Mouse (Mus musculus): ENCODE measurements around the gene Dnah7b.
"Not testable (repeated sequence)": the region's sequence is repeated elsewhere in the genome, so short reads cannot be mapped to it uniquely, and the experiment has no call there.

The Dnah7b gene

DNA sequence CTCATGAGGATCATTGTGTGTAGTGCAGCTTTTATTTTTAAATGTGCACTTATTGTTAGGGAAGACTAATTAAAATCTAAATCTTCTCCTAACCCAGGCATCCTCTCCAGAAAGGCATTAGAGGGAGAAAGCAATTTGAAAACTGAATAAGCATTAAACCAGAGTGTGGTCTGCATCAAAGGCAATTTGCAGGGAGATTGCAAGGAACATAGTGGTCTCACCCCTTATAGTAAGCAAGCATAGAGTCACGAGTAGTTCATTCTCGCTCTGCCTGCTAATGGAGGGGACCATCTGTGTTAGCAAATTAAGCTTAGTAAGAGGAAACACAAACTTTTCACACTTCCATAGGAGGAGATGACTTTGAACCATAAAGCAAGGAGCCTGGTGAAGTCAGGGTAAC, 228.3 kb downstream of the Dnah7b start:
- DNase-seq (ENCODE audit: low spot score): not testable (repeated sequence)

DNA sequence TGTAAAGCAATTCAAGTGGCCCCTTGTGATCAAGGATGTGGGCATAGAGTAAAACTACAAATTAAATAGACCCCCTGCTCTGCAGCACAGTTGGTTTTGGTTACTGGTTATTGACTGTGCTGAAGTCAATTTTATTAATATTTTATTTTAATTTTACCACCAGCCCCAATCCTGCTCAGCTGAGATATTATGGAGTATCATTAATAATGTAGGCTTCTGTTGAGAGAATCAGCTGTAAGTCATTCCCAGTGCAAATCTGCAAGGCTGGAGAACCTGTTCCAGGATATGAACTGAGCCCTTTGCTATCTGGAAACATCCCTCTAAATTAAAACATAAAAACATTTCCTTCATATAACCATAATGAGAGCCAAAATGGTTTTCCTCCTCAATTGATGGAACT, 259.8 kb downstream of the Dnah7b start:
- DNase-seq (ENCODE audit: low spot score): not testable (repeated sequence)

DNA sequence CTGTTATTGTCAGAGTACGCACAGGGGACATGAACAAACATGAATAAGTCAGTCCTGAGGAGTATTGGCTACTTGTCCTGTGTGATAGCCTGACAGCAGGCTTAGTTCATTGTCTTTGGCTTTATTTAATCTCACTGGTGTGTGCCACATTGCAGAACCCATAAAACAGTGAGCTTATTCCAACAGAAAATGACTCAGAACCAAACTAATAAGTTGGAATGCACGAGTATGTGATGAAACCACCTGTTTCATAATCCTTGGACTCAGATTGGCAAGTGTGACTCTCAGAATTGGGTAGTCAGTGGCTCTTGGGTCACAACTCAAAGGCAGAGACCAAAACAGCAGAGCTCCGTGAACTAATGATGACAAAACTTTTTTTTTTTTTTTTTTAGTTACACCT, 279.2 kb downstream of the Dnah7b start:
- peak; percentile 6 for DNase-seq (ENCODE audit: low spot score)

DNA sequence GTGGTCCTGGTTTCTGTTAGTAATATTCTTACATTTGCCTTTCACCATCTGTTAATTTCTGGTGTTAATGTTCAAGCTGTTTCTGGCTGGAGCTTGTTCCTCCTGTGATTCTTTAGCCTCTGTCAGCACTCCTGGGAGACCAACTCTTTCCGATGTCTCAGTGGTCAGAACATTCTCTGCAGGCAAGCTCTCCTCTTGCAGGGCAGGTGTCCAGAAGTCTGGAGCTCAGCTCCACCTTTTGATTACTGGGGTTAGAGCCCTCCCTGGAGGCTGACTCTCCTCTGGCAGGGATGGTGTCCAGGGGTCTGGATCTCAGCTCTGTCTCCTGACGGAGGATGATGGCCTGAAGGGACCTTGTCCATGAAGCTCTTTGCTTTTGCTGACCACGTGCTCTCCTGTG, 314.5 kb downstream of the Dnah7b start:
- not testable (repeated sequence) for DNase-seq (ENCODE audit: low spot score)

DNA sequence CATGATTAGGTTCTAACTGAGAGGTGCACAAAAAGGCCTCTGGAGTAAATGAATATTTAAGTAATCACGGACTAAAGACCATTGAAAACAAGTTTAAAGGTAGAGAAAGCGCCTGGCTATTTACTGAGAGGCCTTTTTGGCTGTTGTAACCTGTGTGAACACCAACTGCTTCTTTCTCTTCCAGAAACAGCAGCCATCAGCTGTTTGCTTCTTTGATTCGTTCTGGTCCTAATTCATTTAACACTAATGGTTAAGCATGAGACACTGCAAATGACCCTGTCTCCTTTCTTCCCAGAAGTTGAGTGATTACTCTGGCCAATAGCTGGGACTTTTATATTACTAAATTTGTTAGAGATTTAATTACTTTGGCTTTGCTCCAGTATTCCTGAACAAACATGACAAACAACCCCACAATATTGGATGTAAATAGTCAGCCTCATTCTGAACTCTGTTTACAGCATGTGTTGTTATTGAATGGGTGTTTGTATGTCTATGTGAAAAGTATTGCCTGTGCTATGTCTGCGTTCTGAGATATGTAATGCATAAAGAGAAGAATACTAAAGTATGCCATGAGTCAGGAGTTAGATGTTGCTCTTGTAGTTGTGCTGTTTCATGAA, 328.7 kb downstream of the Dnah7b start:
- DNase-seq (ENCODE audit: low spot score): not testable (repeated sequence)

DNA sequence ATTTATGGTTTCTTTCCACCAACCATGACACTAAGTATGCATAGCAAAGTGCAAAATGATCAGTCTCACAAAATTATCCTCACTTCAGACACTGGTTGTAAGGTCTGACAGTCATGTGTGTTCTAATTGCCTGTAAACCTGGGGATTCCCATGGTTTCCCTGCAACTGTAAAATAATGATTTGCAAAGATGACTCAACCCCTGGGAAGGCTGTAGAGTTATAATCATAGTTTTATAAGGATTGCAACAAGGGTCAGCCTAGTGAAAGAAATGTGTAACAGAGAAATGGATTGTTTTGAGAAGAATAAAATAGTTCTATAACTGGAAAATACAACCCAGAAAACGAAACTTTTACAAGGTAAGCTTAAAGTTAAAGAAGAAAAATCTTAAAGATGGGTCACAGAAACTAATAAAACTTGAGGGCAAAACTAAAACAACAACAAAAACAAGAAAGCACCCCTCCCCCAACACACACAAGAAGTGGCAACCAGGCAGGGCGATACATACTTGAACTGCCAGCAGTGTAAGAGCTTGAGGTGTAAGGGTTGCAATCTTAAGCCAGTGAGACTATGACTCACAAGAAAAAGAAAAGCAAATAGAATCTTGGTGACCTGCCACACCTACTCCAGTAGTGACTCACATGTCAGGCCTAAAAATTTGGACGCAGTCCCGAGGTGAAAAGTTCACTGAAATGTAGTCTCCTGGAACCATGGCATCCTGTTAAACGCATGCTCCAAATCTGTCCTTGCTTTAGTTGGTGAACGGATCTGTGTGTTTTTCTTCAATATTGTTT, 342.4 kb downstream of the Dnah7b start:
- peak; percentile 66 for DNase-seq (ENCODE audit: low spot score)

DNA sequence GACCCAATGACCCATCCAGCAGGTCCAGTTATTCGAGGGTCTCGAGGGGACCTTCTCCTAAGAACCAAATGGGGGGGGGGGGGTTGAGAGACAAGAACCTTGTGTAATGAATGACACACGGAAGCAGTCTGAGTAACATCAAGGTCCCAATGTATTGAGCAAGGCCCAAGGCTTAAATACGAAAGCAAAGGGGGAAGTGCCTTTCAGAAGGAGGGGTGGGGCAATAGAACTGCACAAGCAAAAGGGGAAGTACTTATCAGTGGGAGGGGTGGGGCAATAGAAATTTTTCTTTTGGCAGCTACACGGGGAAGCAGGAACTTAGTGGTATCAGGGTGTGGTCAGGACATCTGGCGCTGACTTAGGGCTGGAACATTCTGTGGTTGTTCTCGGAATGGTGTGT, 348.7 kb downstream of the Dnah7b start:
- not testable (repeated sequence) for DNase-seq (ENCODE audit: low spot score)

DNA sequence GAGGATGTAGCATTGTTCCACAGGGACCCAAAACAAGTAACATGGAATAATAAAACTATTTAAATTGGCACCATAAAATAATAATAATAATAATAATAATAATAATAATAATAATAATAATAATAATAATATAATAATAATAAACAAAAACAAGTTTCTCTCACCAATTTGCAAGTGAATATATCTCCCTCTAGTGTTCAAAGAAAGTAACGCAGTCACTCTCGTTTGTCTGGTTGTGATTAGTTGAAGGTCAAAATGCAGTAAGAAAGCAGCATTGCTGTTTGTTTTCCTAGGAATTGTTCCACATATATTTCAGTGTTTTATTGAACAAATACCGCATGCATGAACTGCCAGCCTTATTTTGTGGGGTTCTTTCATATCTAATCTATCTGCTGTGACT, 350.8 kb downstream of the Dnah7b start:
- peak; percentile 65 for DNase-seq (ENCODE audit: low spot score)

DNA sequence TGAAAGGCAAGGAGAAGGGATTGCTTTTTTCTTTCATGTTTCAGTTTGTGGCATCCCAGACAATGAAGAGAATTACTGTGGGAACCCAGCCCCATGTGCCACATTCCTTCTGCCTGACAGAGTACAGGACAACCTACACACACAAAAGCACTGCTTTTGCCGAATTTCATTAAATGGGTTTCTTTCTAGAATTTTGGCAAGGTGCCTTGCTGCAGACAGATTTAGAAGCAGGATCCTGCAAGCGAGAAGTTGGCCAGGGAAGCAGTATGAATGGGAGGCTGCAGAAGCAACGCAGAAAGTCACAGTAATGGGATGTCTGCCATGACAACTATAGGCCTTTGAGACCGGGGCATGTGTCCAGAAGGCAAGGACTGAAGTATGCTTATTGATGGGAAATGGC, 352.9 kb downstream of the Dnah7b start:
- not testable (repeated sequence) for DNase-seq (ENCODE audit: low spot score)
